Mouse (Mus musculus) monocyte, adult 2 months (primary cell): ENCODE data around the gene Ipmk.
"Not testable (repeated sequence)": the region's sequence is repeated elsewhere in the genome, so short reads cannot be mapped to it uniquely, and the experiment has no call there.

Experiments
- DNase-seq, 2 experiments: peaks; one replicate each; pipeline ENCODE4 v3.0.0; 2022; ENCODE audit warnings: low spot score in 2 of 2, low read depth in 1 of 2

Ipmk gene

GRCm38 (mm10) chr10:71369466-71369865 lies 21.9 kb downstream of the Ipmk start:
- peak; percentile 32 to 52 for DNase-seq

GRCm38 (mm10) chr10:71371881-71372280 lies 24.3 kb downstream of the Ipmk start:
- DNase-seq = no peak

DNA sequence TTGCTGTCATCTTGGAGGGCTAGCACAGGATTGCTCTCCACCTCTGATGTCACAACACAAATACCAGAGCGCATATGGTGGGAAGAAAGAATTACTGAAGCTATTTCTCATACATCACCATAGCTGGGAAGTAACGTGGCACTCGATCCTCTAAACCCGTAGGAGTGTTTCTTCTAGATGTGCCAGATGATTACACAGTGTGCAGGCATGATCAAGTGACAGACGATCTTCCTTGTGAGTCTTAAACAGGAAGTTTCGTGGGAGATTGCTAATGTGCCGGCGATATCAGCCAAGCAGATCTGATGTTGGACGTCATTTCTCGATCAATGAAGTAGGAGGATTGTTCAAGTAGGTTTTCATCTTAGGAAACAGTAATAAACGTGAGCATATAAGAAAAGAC lies 26.1 kb downstream of the Ipmk start:
- DNase-seq = no peak

DNA sequence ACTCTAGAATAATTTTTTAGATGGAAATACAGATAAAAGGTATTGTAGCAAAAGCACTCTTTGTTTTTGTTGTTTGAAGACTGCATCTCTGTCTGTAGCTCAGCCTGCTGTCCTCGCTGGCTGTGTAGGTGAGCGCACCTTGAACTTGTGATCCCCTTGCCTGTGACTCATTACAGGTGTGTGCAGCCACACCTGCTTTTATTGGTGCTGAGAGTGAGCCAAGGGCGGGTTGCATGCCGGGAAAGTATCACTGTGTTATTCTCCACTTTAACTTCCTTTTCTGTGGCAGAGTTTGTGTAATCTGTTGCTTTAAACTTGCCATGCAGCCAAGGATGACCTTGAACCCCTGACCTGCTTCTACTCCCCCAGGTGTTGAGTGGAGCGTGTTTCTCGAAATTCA lies 28.5 kb downstream of the Ipmk start:
- no peak for DNase-seq

DNA sequence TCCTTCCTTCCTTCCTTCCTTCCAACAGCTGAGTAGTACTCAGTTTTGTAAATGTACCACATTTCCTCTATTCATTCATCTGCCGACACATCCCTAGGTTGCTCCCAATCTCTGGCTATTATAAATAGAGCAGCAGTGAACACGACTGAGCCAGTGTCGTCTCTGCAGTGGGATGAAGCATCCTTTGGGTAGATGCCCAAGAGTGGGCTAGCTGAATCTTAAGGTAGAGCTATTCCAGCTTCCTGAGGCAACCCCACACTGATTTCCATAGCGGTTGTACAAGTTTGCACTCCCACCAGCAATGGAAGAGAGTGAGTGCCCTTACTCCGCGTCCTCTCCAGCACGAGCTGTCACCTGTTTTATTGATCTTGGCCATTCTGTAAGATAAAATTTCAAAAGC lies 32.8 kb downstream of the Ipmk start:
- no peak for DNase-seq

GRCm38 (mm10) chr10:71381471-71382033 lies 34.0 kb downstream of the Ipmk start:
- DNase-seq = no peak

GRCm38 (mm10) chr10:71382109-71382508 lies 34.5 kb downstream of the Ipmk start:
- DNase-seq = no peak

- DNase-seq = no peak
Measured at GRCm38 (mm10) chr10:71382858-71383551, 35.4 kb downstream of the Ipmk start.

DNA sequence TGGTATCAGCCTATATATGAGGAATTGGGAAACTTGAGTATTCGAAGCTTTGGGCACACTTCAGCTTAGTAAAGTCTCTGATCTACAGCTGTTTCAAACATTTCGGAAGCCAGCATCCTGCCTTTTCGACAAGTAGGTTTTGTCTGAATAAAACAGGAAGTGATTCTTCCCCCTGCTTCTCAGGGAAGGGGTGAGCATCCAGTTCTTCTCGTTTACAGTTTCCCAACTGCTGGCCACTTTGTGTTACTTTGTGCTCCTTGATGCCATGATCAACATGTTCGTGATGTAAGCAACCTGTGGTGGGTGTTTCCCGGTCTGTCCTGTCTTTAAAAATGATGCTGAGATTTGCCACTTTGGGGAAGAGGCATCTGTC lies 36.0 kb downstream of the Ipmk start:
- not testable (repeated sequence) for DNase-seq

- DNase-seq = no peak
Measured at GRCm38 (mm10) chr10:71384159-71385044, 36.8 kb downstream of the Ipmk start.

DNA sequence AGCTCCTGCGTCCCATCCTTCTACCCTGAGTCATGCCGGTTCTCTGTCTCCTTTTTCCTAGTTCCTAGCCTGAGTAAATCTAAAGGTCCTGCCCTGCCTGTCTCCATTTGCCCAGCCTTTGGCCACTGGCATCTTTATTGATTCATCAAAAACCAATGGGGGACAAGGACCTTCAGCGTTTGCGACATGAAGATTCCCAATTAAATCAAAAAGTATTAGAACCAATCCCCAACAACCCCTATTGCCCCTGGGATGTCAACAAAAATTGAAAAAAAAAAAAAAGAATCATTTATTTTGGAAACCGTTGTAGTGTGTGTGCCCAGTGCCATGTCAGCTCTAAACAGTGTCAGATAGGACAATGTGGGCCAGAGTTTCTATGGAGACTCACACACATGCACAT lies 41.7 kb downstream of the Ipmk start:
- DNase-seq = no peak

DNA sequence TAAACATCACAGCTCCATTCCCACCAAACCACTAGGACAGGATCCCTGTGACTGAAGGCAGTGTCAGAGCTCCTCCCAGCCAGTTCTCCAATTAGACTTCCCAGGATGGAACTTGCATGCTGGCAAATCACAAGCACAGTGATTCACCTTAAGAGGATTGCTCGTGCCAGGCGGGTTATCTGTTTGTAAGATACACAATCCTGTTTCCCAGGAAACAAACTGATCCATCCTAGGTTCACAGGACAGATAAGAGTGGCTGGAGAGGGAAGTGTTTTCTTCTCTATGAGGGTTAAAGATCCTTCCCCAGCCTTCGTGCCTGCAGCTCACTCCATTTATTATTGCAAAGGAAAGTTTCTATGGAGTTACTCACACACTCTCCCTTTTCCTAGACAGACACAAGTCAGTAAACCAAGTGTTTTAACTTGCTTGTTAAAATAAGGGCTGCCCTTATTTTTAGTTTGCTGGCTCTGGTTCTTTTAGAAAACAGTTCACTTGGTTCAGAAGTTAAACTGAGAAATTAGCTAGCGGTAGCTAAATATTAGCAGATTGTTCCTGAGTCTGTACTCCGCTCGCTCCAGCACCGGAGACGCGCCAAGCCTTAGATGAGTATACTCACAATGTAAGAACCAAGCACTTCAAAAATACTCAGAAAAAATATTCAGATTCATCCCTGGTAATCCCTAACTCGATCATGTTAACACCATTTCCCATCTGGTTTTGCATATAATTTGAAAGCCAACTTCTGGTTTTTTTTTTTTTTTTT lies 51.0 kb downstream of the Ipmk start:
- no peak for DNase-seq

GRCm38 (mm10) chr10:71399399-71399798 lies 51.8 kb downstream of the Ipmk start:
- no peak for DNase-seq

DNA sequence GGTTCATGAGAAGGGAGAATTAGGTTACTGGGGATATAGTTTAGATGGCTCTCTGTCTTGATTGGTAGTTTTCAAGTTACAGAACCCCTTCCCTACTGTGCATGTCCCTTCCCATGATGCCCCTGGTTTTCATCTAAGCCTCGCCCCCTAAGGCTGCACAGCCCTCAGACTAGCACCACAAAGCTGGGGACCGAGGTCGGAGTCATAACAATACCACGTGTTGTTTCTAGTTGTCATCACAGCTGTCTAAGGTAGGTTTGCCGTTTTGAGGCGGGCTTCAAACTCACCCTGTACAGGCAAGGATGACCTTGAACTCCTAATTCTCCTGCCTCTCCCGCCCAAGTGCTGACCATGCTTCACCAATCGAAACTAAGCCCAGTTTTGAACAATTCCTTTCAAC lies 52.4 kb downstream of the Ipmk start:
- DNase-seq = no peak

DNA sequence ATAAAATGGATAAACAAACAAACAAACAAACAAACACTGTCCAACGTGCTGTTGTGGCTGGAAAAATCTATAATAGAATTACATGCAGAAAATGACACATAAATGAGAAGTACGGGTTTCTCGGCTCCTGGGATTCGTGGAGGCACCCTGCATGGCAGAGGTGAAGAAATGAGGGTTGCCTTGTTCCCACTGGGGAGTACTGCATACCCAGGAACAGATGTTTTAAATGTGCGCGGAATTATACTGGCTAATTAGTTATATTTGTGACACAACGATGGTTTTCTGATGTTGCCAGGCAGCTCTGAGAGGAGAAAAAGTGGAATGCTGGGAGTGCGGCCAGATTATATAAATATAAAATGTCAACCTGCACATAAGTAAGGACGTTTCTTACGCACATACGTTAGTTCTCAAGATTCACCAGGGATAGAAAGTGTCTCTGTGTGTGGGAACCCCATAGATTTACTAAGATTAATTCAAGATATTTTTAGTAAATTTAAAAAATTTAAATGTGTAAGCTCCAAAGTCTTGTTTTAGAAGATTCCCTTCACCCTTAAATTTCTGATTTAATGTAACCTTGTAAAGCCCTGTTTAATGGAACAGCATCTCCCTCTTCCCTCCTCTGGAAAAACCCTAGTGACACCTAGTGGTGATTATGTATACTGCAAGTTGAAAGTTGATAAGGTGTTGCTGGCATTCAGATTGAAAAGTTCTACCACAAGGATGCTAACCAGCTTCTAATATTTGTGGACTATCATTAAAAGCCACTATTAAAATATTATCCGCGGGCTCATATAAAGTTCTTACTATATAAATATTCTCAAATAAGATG lies 53.5 kb downstream of the Ipmk start:
- DNase-seq = no peak

DNA sequence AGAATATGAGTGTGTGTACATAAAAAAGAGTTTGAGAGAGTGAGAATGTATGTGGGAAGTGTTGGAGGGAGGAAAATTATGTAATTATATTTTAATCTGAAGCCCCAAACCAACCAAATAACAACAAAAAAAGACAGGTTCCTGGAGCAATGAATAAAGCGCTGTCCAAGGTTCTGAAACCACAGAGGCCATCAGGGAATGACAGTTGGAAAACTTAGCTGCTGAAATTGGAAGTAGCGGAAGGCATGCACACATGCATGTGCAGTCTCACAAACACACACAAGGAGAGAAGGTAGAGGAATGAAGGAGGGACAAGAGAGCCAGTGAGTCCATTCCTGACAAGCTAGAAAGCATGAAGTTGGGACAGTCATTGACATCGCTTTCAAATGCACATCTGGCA lies 56.1 kb downstream of the Ipmk start:
- DNase-seq = no peak

DNA sequence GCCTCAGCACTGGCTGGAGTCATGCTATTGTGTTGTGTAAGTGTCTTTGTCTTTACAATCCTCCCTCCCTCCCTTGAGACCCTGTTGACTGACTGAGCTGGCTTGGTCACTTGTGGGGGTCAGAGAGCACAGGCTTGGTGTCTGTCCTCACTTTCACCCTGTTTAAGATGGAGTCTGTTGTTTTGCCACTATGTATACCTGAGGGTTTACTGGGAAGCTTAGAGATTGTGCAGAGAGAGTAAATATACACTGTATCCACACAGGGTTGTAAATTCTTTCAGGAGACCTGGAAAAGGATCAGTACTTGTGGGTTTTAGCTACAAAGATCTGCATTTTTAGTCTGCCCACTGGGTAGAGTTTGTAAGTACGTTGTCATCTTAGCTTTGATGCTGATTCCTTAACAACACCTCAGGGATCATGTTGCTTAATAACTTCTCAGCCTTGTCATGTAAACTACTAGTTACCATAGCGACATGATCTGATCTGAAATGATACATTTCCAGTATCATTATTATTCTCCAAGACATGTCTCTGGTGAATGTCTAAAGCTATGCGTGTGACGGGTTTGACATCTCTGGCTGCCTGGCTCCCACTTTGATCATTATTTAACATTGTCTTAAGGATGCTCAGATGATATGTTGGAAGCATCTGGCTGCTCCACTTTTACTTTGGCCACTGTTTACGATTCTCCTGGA lies 58.1 kb downstream of the Ipmk start:
- no peak for DNase-seq

GRCm38 (mm10) chr10:71409948-71410347 lies 62.4 kb downstream of the Ipmk start:
- no peak for DNase-seq

DNA sequence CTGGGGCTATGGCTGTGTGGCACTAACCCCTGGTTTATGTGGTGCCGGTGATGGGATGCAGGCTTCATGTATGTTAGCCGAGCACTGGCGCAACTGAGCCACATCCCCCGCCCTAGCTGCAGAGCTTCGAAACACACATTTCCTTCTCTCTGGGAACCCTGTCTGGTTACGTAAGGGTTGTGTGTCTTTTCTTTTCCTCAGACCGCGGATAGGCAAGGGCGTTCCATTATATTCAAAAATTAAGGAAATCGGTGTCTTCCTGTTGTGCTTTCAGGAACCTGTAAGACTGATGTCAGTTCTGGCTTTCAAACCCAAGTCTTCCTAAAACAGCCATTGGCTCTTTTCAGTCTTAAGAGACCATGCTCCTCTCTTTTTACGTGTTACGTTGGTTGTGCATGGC lies 65.8 kb downstream of the Ipmk start:
- no peak for DNase-seq

DNA sequence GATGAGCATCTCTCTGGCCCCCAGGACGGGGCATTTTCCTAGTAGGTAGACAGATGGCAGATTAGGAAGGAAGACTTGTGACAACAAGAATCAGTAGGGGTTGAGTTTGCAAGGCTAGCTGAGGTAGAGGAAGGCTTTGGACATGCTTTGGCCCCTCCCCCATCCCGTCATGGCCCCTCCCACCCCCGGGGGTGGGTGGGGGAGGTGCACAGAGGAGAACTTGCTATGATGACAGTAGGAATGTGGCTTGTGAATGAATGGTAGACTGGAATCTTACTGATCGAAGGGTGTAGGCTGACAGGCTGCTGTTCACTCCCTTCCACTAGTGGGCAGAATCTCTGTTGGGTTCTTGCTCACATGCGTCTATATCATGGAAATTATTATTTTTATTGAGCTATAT lies 74.0 kb downstream of the Ipmk start:
- DNase-seq = no peak
